Mouse (Mus musculus): ENCODE results near the gene Polr2i.
A peak's percentile ranks its signal among the peaks of the same experiment; 100 is the strongest.

The Polr2i gene

GRCm38 (mm10) chr7:30266780-30267179 lies 35.0 kb downstream of the Polr2i start:
- peak; percentile 63 for DNase-seq

- DNase-seq = no peak
Observed at GRCm38 (mm10) chr7:30269641-30270040, 37.9 kb downstream of the Polr2i start.

GRCm38 (mm10) chr7:30274383-30274782 lies 42.6 kb downstream of the Polr2i start:
- no peak for DNase-seq

- peak; percentile 83 for DNase-seq
Observed at GRCm38 (mm10) chr7:30278911-30279310, 47.2 kb downstream of the Polr2i start.

GRCm38 (mm10) chr7:30279536-30279935 lies 47.8 kb downstream of the Polr2i start:
- DNase-seq = no peak

GRCm38 (mm10) chr7:30279951-30280669 lies 48.4 kb downstream of the Polr2i start, which contains the start of the genes Thap8 and Wdr62:
Thap8 (plus strand) TSS chr7:30280094.
Wdr62 (minus strand) TSS chr7:30280419.
- peak; percentile 99 for DNase-seq

- peak; percentile 100 for DNase-seq
Observed at GRCm38 (mm10) chr7:30280670-30281138, 49.0 kb downstream of the Polr2i start.

- DNase-seq = peak; percentile 88
Observed at GRCm38 (mm10) chr7:30281522-30281921, 49.8 kb downstream of the Polr2i start.

- peak; percentile 94 for DNase-seq
Observed at GRCm38 (mm10) chr7:30282740-30283139, 51.0 kb downstream of the Polr2i start.
